Mouse (Mus musculus) hindbrain, embryonic 13.5 days (tissue): Measurements from ENCODE around the gene Syngr4. TPM values are rescaled to one million over a fixed set of nuclear protein-coding genes. Genes with fewer than 3 reads are reported as not detected.
"Not testable (repeated sequence)": the region's sequence is repeated elsewhere in the genome, so short reads cannot be mapped to it uniquely, and the experiment has no call there.

Experiments used
- ATAC-seq: fragments of 200-750 bp; cut with Nextera tagmentation; 2 replicates; pipeline ENCODE4 v1.8.0; 2017; ENCODE audit warnings: moderate TSS enrichment; ENCODE audit not compliant: low FRiP score
- H3K27ac ChIP-seq: fragments of 300-500 bp; sonication (generic); 2 replicates; pipeline ENCODE4 v1.5.1; 2015; ENCODE audit warnings: inconsistent platforms, mild to moderate bottlenecking, moderate library complexity
- H3K27me3 ChIP-seq: fragments of 300-500 bp; sonication (generic); 2 replicates; pipeline ENCODE4 v1.6.1; 2015; ENCODE audit warnings: mild to moderate bottlenecking, inconsistent platforms
- H3K36me3 ChIP-seq: fragments of 300-500 bp; sonication (generic); 2 replicates; pipeline ENCODE4 v1.6.1; 2015; ENCODE audit warnings: mild to moderate bottlenecking, inconsistent platforms
- H3K4me1 ChIP-seq: fragments of 300-500 bp; sonication (generic); replicated peaks from 2 replicates; pipeline ENCODE4 v1.6.1; 2015; ENCODE audit warnings: inconsistent platforms
- H3K4me2 ChIP-seq: fragments of 300-500 bp; sonication (generic); 2 replicates; pipeline ENCODE4 v1.6.1; 2015; ENCODE audit warnings: inconsistent platforms, mild to moderate bottlenecking, moderate library complexity
- H3K4me3 ChIP-seq: fragments of 300-500 bp; sonication (generic); 2 replicates; pipeline ENCODE4 v1.5.1; 2015; ENCODE audit warnings: mild to moderate bottlenecking, inconsistent platforms
- H3K9ac ChIP-seq: fragments of 300-500 bp; sonication (generic); 2 replicates; pipeline ENCODE4 v1.6.1; 2015; ENCODE audit warnings: mild to moderate bottlenecking, inconsistent platforms
- H3K9me3 ChIP-seq: fragments of 300-500 bp; sonication (generic); 2 replicates; pipeline ENCODE4 v1.6.1; 2016; ENCODE audit warnings: inconsistent platforms
- WGBS: fragments of 180-500 bp; shearing (Covaris S2); methylation state at CpG from one replicate; pipeline ENCODE4 v1.1.7; 2015; 5-methylcytosine and 5-hydroxymethylcytosine counted together
- polyA plus RNA-seq: library from polyadenylated mRNA; unstranded; fragments of >200 nt; fragmentation: Nextera tagmentation; extraction: Ambion mirVana; gene quantifications from 2 replicates; pipeline ENCODE4 v1.2.1, GENCODE M21; 2015

The Syngr4 gene
- polyA plus RNA-seq, result 0.17 and 0.36 TPM in 2 replicates

GRCm38 (mm10) chr7:45896517-45897257, at the start of gene Syngr4, which contains the start of gene Tmem143:
Gene Syngr4, minus strand, starts transcription at chr7:45896714.
Gene Tmem143, plus strand, starts transcription at chr7:45896941.
- Histone ChIP-seq H3K9me3 (no peaks in the 10 kb centered on the region), H3K9ac (peak within 1 kb of the TSS; percentile 79), H3K27me3 (peaks cover 5% of the 10 kb centered on the region), H3K36me3 (no peaks in the 10 kb centered on the region), H3K4me3 (peak within 1 kb of the TSS; percentile 52), H3K4me1 (peaks cover 12% of the 10 kb centered on the region), H3K27ac (peak within 1 kb of the TSS; percentile 85), H3K4me2 (peak within 1 kb of the TSS; percentile 97)
- under 1% methylated on average over 40 of the region's 40 CpGs for WGBS
- ATAC-seq, result peak; percentile 91

GRCm38 (mm10) chr7:45943280-45943679, 46.8 kb upstream of the Syngr4 start:
- H3K27ac ChIP-seq, H3K36me3 ChIP-seq, H3K4me1 ChIP-seq, ATAC-seq, H3K4me2 ChIP-seq, H3K9me3 ChIP-seq, H3K9ac ChIP-seq, H3K4me3 ChIP-seq, H3K27me3 ChIP-seq: not testable (repeated sequence)
- WGBS, result 78% methylated on average over 1 of the region's 1 CpGs

- no peak for ATAC-seq
- Histone ChIP-seq H3K4me3 (no peak overlapping the region), H3K36me3 (no peaks in the 10 kb centered on the region), H3K9me3 (no peaks in the 10 kb centered on the region), H3K27me3 (no peaks in the 10 kb centered on the region), H3K9ac (no peak overlapping the region), H3K27ac (no peak overlapping the region), H3K4me1 (no peaks in the 10 kb centered on the region), H3K4me2 (no peak overlapping the region)
- WGBS, result 90% methylated on average over 9 of the region's 9 CpGs
Observed at GRCm38 (mm10) chr7:45941986-45942385, 45.5 kb upstream of the Syngr4 start.

GRCm38 (mm10) chr7:45939836-45940235, 43.3 kb upstream of the Syngr4 start:
- 41% methylated on average over 2 of the region's 2 CpGs for WGBS
- Histone ChIP-seq H3K36me3 (no peaks in the 10 kb centered on the region), H3K27ac (no peak overlapping the region), H3K4me1 (no peaks in the 10 kb centered on the region), H3K9ac (no peak overlapping the region), H3K4me2 (no peak overlapping the region), H3K4me3 (no peak overlapping the region), H3K9me3 (no peaks in the 10 kb centered on the region), H3K27me3 (no peaks in the 10 kb centered on the region)
- ATAC-seq, result no peak

- Histone ChIP-seq H3K9me3 (no peaks in the 10 kb centered on the region; the same call in 1 of the 2 replicates), H3K9ac (no peak overlapping the region), H3K27ac (no peak overlapping the region), H3K4me3 (no peak overlapping the region), H3K27me3 (no peaks in the 10 kb centered on the region), H3K4me2 (no peak overlapping the region), H3K36me3 (no peaks in the 10 kb centered on the region), H3K4me1 (no peaks in the 10 kb centered on the region)
- ATAC-seq, result no peak
- 31% methylated on average over 7 of the region's 7 CpGs for WGBS
Observed at GRCm38 (mm10) chr7:45935114-45935513, 38.6 kb upstream of the Syngr4 start.

GRCm38 (mm10) chr7:45933766-45934165, 37.3 kb upstream of the Syngr4 start:
- not testable (repeated sequence) for H3K4me1 ChIP-seq, H3K4me3 ChIP-seq, H3K27me3 ChIP-seq, H3K27ac ChIP-seq, H3K9me3 ChIP-seq, H3K9ac ChIP-seq, H3K4me2 ChIP-seq, H3K36me3 ChIP-seq, ATAC-seq
- 89% methylated on average over 12 of the region's 12 CpGs for WGBS

- Histone ChIP-seq H3K9ac (no peak overlapping the region), H3K36me3 (no peaks in the 10 kb centered on the region; the same call in 1 of the 2 replicates), H3K4me2 (no peak overlapping the region), H3K27ac (no peak overlapping the region), H3K4me1 (0 out of 2 replicates have a peak, but pooled peaks cover 3% of the 10 kb centered on the region), H3K4me3 (no peak overlapping the region), H3K9me3 (no peaks in the 10 kb centered on the region; the same call in 1 of the 2 replicates), H3K27me3 (peaks cover 29% of the 10 kb centered on the region)
- WGBS, result 83% methylated on average over 1 of the region's 1 CpGs
- ATAC-seq, result no peak
Observed at GRCm38 (mm10) chr7:45929688-45930087, 33.2 kb upstream of the Syngr4 start.

GRCm38 (mm10) chr7:45928626-45929295, 32.2 kb upstream of the Syngr4 start:
- Histone ChIP-seq H3K4me3 (no peak overlapping the region), H3K27me3 (peaks cover 29% of the 10 kb centered on the region), H3K9ac (no peak overlapping the region), H3K4me2 (peak overlapping the region; percentile 33; the same call in 1 of the 2 replicates), H3K4me1 (peaks cover 9% of the 10 kb centered on the region; the same call in 1 of the 2 replicates), H3K9me3 (no peaks in the 10 kb centered on the region; the same call in 1 of the 2 replicates), H3K36me3 (no peaks in the 10 kb centered on the region; the same call in 1 of the 2 replicates), H3K27ac (no peak overlapping the region)
- WGBS, result 13% methylated on average over 19 of the region's 23 CpGs
- ATAC-seq, result no peak

GRCm38 (mm10) chr7:45924429-45924816, 27.9 kb upstream of the Syngr4 start:
- Histone ChIP-seq H3K4me1 (peaks cover 18% of the 10 kb centered on the region), H3K27me3 (peaks cover 38% of the 10 kb centered on the region), H3K27ac (peak overlapping the region; percentile 86; the same call in 1 of the 2 replicates), H3K4me2 (peak overlapping the region; percentile 61), H3K9me3 (no peaks in the 10 kb centered on the region), H3K4me3 (peak overlapping the region; percentile 44; the same call in 1 of the 2 replicates), H3K9ac (no peak overlapping the region; the same call in 1 of the 2 replicates), H3K36me3 (no peaks in the 10 kb centered on the region; the same call in 1 of the 2 replicates)
- 13% methylated on average over 14 of the region's 14 CpGs for WGBS
- no peak for ATAC-seq

- 4% methylated on average over 24 of the region's 24 CpGs for WGBS
- H3K4me1 ChIP-seq, result peaks cover 15% of the 10 kb centered on the region
- peak within 1 kb of the TSS; percentile 64 for H3K9ac ChIP-seq
- H3K27me3 ChIP-seq, result peaks cover 37% of the 10 kb centered on the region
- ATAC-seq, result peak; percentile 43
- H3K4me2 ChIP-seq, result peak within 1 kb of the TSS; percentile 61
- peak within 1 kb of the TSS; percentile 86 for H3K27ac ChIP-seq
- H3K4me3 ChIP-seq, result peak within 1 kb of the TSS; percentile 44
- H3K9me3 ChIP-seq, result no peaks in the 10 kb centered on the region
- no peaks in the 10 kb centered on the region; the same call in 1 of the 2 replicates for H3K36me3 ChIP-seq
Observed at GRCm38 (mm10) chr7:45923762-45924428, 27.4 kb upstream of the Syngr4 start, which contains the start of gene Ccdc114. Gene Ccdc114, plus strand, starts transcription at chr7:45924072.

- WGBS, result under 1% methylated on average over 37 of the region's 37 CpGs
- H3K36me3 ChIP-seq, result no peaks in the 10 kb centered on the region; the same call in 1 of the 2 replicates
- H3K9ac ChIP-seq, result peak overlapping the region; percentile 64
- H3K4me1 ChIP-seq, result peaks cover 15% of the 10 kb centered on the region
- peak overlapping the region; percentile 86 for H3K27ac ChIP-seq
- H3K4me3 ChIP-seq, result peak overlapping the region; percentile 44
- no peaks in the 10 kb centered on the region for H3K9me3 ChIP-seq
- peaks cover 33% of the 10 kb centered on the region for H3K27me3 ChIP-seq
- H3K4me2 ChIP-seq, result peak overlapping the region; percentile 61
- peak; percentile 91 for ATAC-seq
Observed at GRCm38 (mm10) chr7:45922928-45923761, 26.6 kb upstream of the Syngr4 start.
